Mouse (Mus musculus): ENCODE data around the gene Nhsl1.

DNA sequence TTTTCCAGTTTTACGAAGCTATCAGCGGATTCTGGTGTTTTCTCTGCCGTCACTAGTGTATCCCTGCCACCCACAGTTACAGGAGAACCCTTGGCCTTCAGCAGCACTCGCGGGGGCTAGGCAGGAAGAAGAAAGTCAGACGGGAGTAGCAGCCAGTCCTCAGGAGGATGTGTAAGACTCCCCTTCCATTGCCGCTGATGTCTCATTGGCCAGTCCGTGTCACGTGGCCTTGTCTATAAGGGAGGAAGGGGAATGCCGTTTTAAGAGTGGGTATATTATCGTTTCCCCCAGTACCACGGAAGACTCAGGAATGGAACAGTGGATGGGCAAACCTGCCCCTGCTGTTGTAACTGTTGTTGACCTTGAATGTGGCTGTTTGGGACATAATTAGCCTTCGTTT is 53.1 kb downstream of the Nhsl1 start:
- no peak for TF ChIP-seq POLR2A (IDR thresholded peaks at IDR 0.05; ENCODE audit: low read depth, low read length)
- TF ChIP-seq CTCF (IDR thresholded peaks at IDR 0.05; ENCODE audit: extremely low read depth, insufficient read length, insufficient replicate concordance, low read depth, low read length) = no peak
